9 mouse cellular contexts compared by ENCODE assay signal in genomic region chr11:88454867-88455806, GRCm38 (mm10).
A peak's percentile ranks its signal among the peaks of the same experiment; 100 is the strongest.
DNase-seq lines count a peak whose midpoint lies in the region; ATAC-seq and TF ChIP-seq lines count a peak whose summit lies in the region.
"Had no signal": no experiment of that assay in that cellular context is flagged by ENCODE, and none has a peak within 500 bp of the region (broad histone marks: within the 10 kb centered on the region; RNA-seq: fewer than 3 reads in every experiment).

No protein-coding gene starts in this region.

- H3K36me3 ChIP-seq in liver, postnatal 0 days (replicated peaks; ENCODE audit: insufficient read depth, low read length) = no peaks in the 10 kb centered on the region
- H3K36me3 ChIP-seq in hindbrain, postnatal 0 days (ENCODE audit: insufficient read depth, low read length) = no peaks in the 10 kb centered on the region

- TF ChIP-seq CTCF in liver, postnatal 0 days (IDR thresholded peaks at IDR 0.05; ENCODE audit: low read depth) = no peak
- TF ChIP-seq CTCF in hindbrain, postnatal 0 days (IDR thresholded peaks at IDR 0.05; ENCODE audit: low read depth) = no peak

- H3K27ac ChIP-seq in liver, postnatal 0 days (ENCODE audit: low read depth) = no peak overlapping the region
- peak overlapping the region; percentile 29; the same call in 1 of the 2 replicates for H3K27ac ChIP-seq in hindbrain, postnatal 0 days

- peak; percentile 30 for DNase-seq in liver
- DNase-seq in liver, postnatal 0 days = no peak
- DNase-seq in c-Kit-positive CD71-positive TER-119-positive erythroid progenitor cells, embryonic 14.5 days (ENCODE audit: low spot score) = peak; percentile 4
- DNase-seq in hindbrain, postnatal 0 days (ENCODE audit: low spot score) = peak; percentile 75
- peak; percentile 75 for DNase-seq in naive thymus-derived CD4-positive, alpha-beta T cell, adult 2 months (ENCODE audit: low read depth)
- no peak for DNase-seq in frontal cortex, postnatal 10 days (ENCODE audit: low spot score in 2 of 2)
- no peak for DNase-seq in gastrocnemius, postnatal 25 days

- WGBS in liver, postnatal 0 days (ENCODE audit: insufficient replicate concordance) = 61% methylated on average over 19 of the region's 19 CpGs
- WGBS in hindbrain, postnatal 0 days = 28% methylated on average over 19 of the region's 19 CpGs

- H3K4me2 ChIP-seq in liver, postnatal 0 days (ENCODE audit: low read depth, low read length) = no peak overlapping the region
- H3K4me2 ChIP-seq in hindbrain, postnatal 0 days (ENCODE audit: low read depth, low read length) = peak overlapping the region; percentile 8; the same call in 1 of the 2 replicates

- no peaks in the 10 kb centered on the region for H3K9me3 ChIP-seq in liver, postnatal 0 days (ENCODE audit: low read length)
- no peaks in the 10 kb centered on the region for H3K9me3 ChIP-seq in hindbrain, postnatal 0 days (ENCODE audit: low read length)

- H3K27me3 ChIP-seq in liver, postnatal 0 days (ENCODE audit: insufficient read depth, low read length) = no peaks in the 10 kb centered on the region
- H3K27me3 ChIP-seq in hindbrain, postnatal 0 days (ENCODE audit: insufficient read depth, low read length) = no peaks in the 10 kb centered on the region
- H3K27me3 ChIP-seq: Patski had no signal

- no peaks in the 10 kb centered on the region for H3K4me1 ChIP-seq in liver, postnatal 0 days (ENCODE audit: insufficient read depth)
- peaks cover 22% of the 10 kb centered on the region for H3K4me1 ChIP-seq in hindbrain, postnatal 0 days (ENCODE audit: insufficient read depth, low read length)

- no peak overlapping the region for H3K4me3 ChIP-seq in liver, postnatal 0 days (ENCODE audit: low read depth, low read length)
- H3K4me3 ChIP-seq in hindbrain, postnatal 0 days (ENCODE audit: low read length) = no peak overlapping the region

- no peak overlapping the region for H3K9ac ChIP-seq in liver, postnatal 0 days (replicated peaks)
- no peak overlapping the region for H3K9ac ChIP-seq in hindbrain, postnatal 0 days (replicated peaks; ENCODE audit: low read length)

- no peak for TF ChIP-seq EP300 in liver, postnatal 0 days (IDR thresholded peaks at IDR 0.05; ENCODE audit: low read depth)

- ATAC-seq in liver, postnatal 0 days = no peak
- peak; percentile 55 for ATAC-seq in hindbrain, postnatal 0 days
- ATAC-seq in granulocyte monocyte progenitor cell, adult 5-6 weeks (replicated peaks; ENCODE audit: poor library complexity, severe bottlenecking) = no peak
- ATAC-seq: Patski had no signal

Comparison
In these comparisons a context has a peak if more than half of its experiments do, and no peak if none do; other contexts are left out.
1. DNase-seq: peak in liver (single experiment), c-Kit-positive CD71-positive TER-119-positive erythroid progenitor cells, embryonic 14.5 days (single experiment), hindbrain, postnatal 0 days (single experiment) and naive thymus-derived CD4-positive, alpha-beta T cell, adult 2 months (single experiment); none in liver, postnatal 0 days (single experiment), frontal cortex, postnatal 10 days (0 of 2) and gastrocnemius, postnatal 25 days (single experiment).